Mouse (Mus musculus) stomach, embryonic 16.5 days (tissue): ENCODE data around the gene Cenpt. TPM values are rescaled to one million over a fixed set of nuclear protein-coding genes. Genes with fewer than 3 reads are reported as not detected.
"Not testable (repeated sequence)": the region's sequence is repeated elsewhere in the genome, so short reads cannot be mapped to it uniquely, and the experiment has no call there.

ENCODE experiments used
- ATAC-seq: fragments of 200-750 bp; cut with Nextera tagmentation; 2 replicates; pipeline ENCODE4 v1.8.0; 2017; ENCODE audit warnings: moderate number of reproducible peaks, moderate TSS enrichment; ENCODE audit not compliant: insufficient read depth, low FRiP score
- H3K27ac ChIP-seq: fragments of 300-500 bp; sonication (generic); 2 replicates; pipeline ENCODE4 v1.5.1; 2014; ENCODE audit warnings: low read length
- H3K27me3 ChIP-seq: fragments of 300-500 bp; sonication (generic); 2 replicates; pipeline ENCODE4 v1.6.1; 2014; ENCODE audit warnings: low read length, control low read depth, mixed read lengths; ENCODE audit not compliant: control insufficient read depth, insufficient read depth
- H3K36me3 ChIP-seq: fragments of 300-500 bp; sonication (generic); 2 replicates; pipeline ENCODE4 v1.6.1; 2014; ENCODE audit warnings: low read length; ENCODE audit not compliant: control insufficient read depth, insufficient read depth
- H3K4me1 ChIP-seq: fragments of 300-500 bp; sonication (generic); 2 replicates; pipeline ENCODE4 v1.6.1; 2014; ENCODE audit warnings: low read length, control low read depth, mixed read lengths; ENCODE audit not compliant: control insufficient read depth, insufficient read depth
- H3K4me2 ChIP-seq: fragments of 300-500 bp; sonication (generic); 2 replicates; pipeline ENCODE4 v1.6.1; 2014; ENCODE audit warnings: low read depth, low read length, mixed read lengths
- H3K4me3 ChIP-seq: fragments of 300-500 bp; sonication (generic); replicated peaks from 2 replicates; pipeline ENCODE4 v1.5.1; 2014; ENCODE audit warnings: mild to moderate bottlenecking, low read length
- H3K9ac ChIP-seq: fragments of 300-500 bp; sonication (generic); 2 replicates; pipeline ENCODE4 v1.6.1; 2014; ENCODE audit warnings: low read length
- H3K9me3 ChIP-seq: fragments of 300-500 bp; sonication (generic); replicated peaks from 2 replicates; pipeline ENCODE4 v1.6.1; 2016; ENCODE audit warnings: low read length, control low read depth; ENCODE audit not compliant: control insufficient read depth
- WGBS: fragments of 180-500 bp; shearing (Covaris S2); extraction: QIAGEN DNeasy Blood & Tissue Kit; methylation state at CpG from one replicate; pipeline ENCODE4 v1.1.7; 2014; 5-methylcytosine and 5-hydroxymethylcytosine counted together
- polyA plus RNA-seq: library from polyadenylated mRNA; unstranded; fragments of >200 nt; fragmentation: Nextera tagmentation; extraction: Ambion mirVana; gene quantifications from 2 replicates; pipeline ENCODE4 v1.2.1, GENCODE M21; 2015

The Cenpt gene
- polyA plus RNA-seq, 1 experiment from 2014 or later, result 39.4 TPM

DNA sequence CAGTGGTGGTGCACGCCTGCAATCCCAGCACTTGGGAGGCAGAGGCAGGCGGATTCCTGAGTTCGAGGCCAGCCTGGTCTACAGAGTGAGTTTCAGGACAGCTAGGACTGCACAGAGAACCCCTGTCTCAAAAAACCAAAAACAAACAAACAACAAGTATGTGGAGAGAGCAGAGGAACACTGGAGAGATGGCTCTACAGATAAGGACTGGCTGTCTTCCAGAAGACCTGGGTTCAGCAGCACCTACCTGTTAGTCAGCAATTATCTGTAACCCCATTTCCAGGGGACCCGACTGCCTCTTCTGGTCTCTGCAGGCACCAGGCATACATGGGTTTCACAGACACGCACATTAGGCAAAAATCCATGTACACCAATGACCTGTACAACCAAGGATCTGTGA, 13.9 kb downstream of the Cenpt start:
- Histone ChIP-seq H3K27me3 (no peaks in the 10 kb centered on the region), H3K4me2 (no peak overlapping the region), H3K4me1 (no peaks in the 10 kb centered on the region), H3K9ac (no peak overlapping the region), H3K36me3 (peaks cover 7% of the 10 kb centered on the region), H3K27ac (no peak overlapping the region), H3K4me3 (no peak overlapping the region), H3K9me3 (no peaks in the 10 kb centered on the region)
- 89% methylated on average over 5 of the region's 5 CpGs for WGBS
- ATAC-seq, result no peak

GRCm38 (mm10) chr8:105836991-105837390, 16.1 kb downstream of the Cenpt start:
- no peaks in the 10 kb centered on the region for H3K4me1 ChIP-seq
- 75% methylated on average over 6 of the region's 6 CpGs for WGBS

DNA sequence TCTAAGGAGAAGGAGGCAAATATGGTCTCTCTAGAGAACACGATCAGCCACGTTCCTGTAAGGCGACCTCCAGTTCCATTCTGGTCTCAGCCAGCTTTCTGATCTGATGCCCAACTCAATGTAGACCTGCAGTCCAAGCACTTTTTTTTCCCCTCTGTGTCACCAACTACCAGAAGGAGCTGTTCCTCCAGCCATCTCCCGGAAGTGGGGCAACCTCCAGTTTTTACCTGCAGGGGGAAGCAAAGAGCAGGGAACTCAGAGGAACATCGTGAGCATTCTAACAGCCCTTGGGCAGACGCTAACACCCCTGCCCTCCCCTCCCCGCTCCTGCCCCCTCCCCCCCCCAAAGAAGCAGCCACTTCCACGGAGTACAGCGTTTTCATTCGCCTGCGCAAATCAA, 17.8 kb downstream of the Cenpt start:
- H3K4me3 ChIP-seq, result no peak overlapping the region
- H3K36me3 ChIP-seq, result no peaks in the 10 kb centered on the region
- no peaks in the 10 kb centered on the region for H3K4me1 ChIP-seq
- 27% methylated on average over 11 of the region's 11 CpGs for WGBS
- H3K9me3 ChIP-seq, result no peaks in the 10 kb centered on the region
- no peak overlapping the region for H3K9ac ChIP-seq
- ATAC-seq, result no peak
- no peak overlapping the region for H3K27ac ChIP-seq
- no peaks in the 10 kb centered on the region for H3K27me3 ChIP-seq
- H3K4me2 ChIP-seq, result no peak overlapping the region

More at GRCm38 (mm10) chr8:105836991-105837390, 16.1 kb downstream of the Cenpt start:
- ATAC-seq, result no peak
- no peak overlapping the region for H3K4me3 ChIP-seq
- H3K36me3 ChIP-seq, result no peaks in the 10 kb centered on the region
- H3K27ac ChIP-seq, result no peak overlapping the region
- H3K27me3 ChIP-seq, result no peaks in the 10 kb centered on the region
- no peaks in the 10 kb centered on the region for H3K9me3 ChIP-seq
- no peak overlapping the region for H3K9ac ChIP-seq
- no peak overlapping the region for H3K4me2 ChIP-seq

DNA sequence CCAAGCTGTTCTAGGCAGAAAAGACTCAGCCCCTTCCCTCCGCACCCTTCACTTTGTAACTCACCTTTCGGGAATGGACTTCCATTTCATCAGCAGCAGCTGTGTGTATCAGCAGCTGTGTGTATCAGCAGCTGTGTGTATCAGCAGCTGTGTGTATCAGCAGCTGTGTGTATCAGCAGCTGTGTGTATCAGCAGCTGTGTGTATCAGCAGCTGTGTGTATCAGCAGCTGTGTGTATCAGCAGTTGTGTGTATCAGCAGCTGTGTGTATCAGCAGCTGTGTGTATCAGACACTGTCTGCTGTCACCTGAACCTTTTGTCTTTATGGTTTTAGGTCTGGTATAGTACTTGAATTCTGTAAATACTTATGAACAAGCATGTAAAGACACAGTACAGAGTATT, 19.3 kb downstream of the Cenpt start:
- H3K27me3 ChIP-seq, H3K4me2 ChIP-seq, H3K27ac ChIP-seq, H3K9me3 ChIP-seq, H3K9ac ChIP-seq, H3K36me3 ChIP-seq, H3K4me1 ChIP-seq, ATAC-seq, H3K4me3 ChIP-seq: not testable (repeated sequence)
- 57% methylated on average over 2 of the region's 2 CpGs for WGBS

GRCm38 (mm10) chr8:105826861-105827848, 25.9 kb downstream of the Cenpt start, which contains the start of the genes Ranbp10 and Tsnaxip1:
Ranbp10 (minus strand) TSS chr8:105827350.
Tsnaxip1 (plus strand) TSS chr8:105827731.
- peaks cover 7% of the 10 kb centered on the region; the same call in 1 of the 2 replicates for H3K36me3 ChIP-seq
- H3K4me1 ChIP-seq, result peaks cover 15% of the 10 kb centered on the region
- H3K9ac ChIP-seq, result peak within 1 kb of the TSS; percentile 96
- peak within 1 kb of the TSS; percentile 99 for H3K4me3 ChIP-seq
- H3K27ac ChIP-seq, result peak within 1 kb of the TSS; percentile 76
- ATAC-seq, result peak; percentile 99
- H3K9me3 ChIP-seq, result no peaks in the 10 kb centered on the region
- peak within 1 kb of the TSS; percentile 95 for H3K4me2 ChIP-seq
- under 1% methylated on average over 52 of the region's 52 CpGs for WGBS
- no peaks in the 10 kb centered on the region for H3K27me3 ChIP-seq

GRCm38 (mm10) chr8:105826379-105826778, 26.7 kb downstream of the Cenpt start:
- no peak for ATAC-seq
- H3K27me3 ChIP-seq, result no peaks in the 10 kb centered on the region
- H3K36me3 ChIP-seq, result peaks cover 12% of the 10 kb centered on the region; the same call in 1 of the 2 replicates
- WGBS, result 2% methylated on average over 4 of the region's 4 CpGs
- H3K4me2 ChIP-seq, result peak overlapping the region; percentile 95
- peak overlapping the region; percentile 73 for H3K27ac ChIP-seq
- H3K9me3 ChIP-seq, result no peaks in the 10 kb centered on the region
- peak overlapping the region; percentile 99 for H3K4me3 ChIP-seq
- peak overlapping the region; percentile 96 for H3K9ac ChIP-seq
- H3K4me1 ChIP-seq, result peaks cover 17% of the 10 kb centered on the region

DNA sequence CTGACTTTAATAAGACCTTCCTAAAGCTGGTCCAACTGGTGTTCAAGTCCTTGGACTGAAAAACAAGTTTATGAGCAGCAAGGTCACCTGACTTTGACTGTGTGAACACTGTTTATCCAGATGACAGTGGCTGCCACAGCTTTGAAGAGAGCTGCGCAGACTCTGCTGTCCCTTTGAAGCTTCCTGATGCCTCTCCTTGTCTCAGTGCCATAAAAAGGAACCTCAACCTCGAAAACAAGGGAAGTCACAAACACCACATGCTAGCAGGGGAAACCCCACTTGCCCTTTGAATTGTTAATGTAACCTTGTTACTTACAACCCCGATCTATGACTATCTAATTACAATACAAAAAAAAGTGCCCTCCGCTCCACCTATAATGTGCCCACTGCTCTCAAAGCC, 27.6 kb downstream of the Cenpt start:
- Histone ChIP-seq H3K36me3 (peaks cover 12% of the 10 kb centered on the region; the same call in 1 of the 2 replicates), H3K27me3 (no peaks in the 10 kb centered on the region), H3K4me2 (peak overlapping the region; percentile 95), H3K27ac (peak overlapping the region; percentile 46; the same call in 1 of the 2 replicates), H3K9ac (peak overlapping the region; percentile 96; the same call in 1 of the 2 replicates), H3K9me3 (no peaks in the 10 kb centered on the region), H3K4me3 (peak overlapping the region; percentile 99), H3K4me1 (peaks cover 26% of the 10 kb centered on the region)
- 72% methylated on average over 4 of the region's 4 CpGs for WGBS
- ATAC-seq, result no peak

DNA sequence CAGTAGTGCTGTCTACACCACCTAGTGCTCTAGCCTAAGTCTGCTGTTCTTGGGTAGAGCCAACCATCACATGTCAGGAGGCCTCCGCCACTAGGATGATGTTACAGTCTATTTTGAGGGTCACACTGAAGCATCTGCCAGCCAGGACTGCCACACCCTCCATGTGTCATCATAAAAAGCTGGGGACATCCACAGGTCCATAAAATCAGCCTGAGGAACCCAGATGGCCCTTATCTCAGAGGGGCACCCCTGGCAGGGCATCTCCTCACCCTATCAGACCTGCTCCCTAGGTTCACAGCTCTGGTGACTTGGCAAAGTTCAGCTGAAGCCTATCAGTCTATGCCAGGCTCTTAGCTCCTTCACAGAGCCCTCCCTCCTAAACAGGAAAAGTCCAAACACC, 32.2 kb downstream of the Cenpt start:
- no peaks in the 10 kb centered on the region for H3K27me3 ChIP-seq
- no peak overlapping the region for H3K9ac ChIP-seq
- H3K4me1 ChIP-seq, result peaks cover 18% of the 10 kb centered on the region
- H3K4me3 ChIP-seq, result no peak overlapping the region
- peaks cover 12% of the 10 kb centered on the region; the same call in 1 of the 2 replicates for H3K36me3 ChIP-seq
- peak; percentile 85 for ATAC-seq
- no peaks in the 10 kb centered on the region for H3K9me3 ChIP-seq
- 97% methylated on average over 1 of the region's 1 CpGs for WGBS
- H3K27ac ChIP-seq, result no peak overlapping the region
- H3K4me2 ChIP-seq, result no peak overlapping the region

GRCm38 (mm10) chr8:105819659-105820058, 33.4 kb downstream of the Cenpt start:
- H3K9ac ChIP-seq, result no peak overlapping the region
- WGBS, result 92% methylated on average over 3 of the region's 3 CpGs
- no peaks in the 10 kb centered on the region for H3K9me3 ChIP-seq
- no peak for ATAC-seq
- H3K4me1 ChIP-seq, result peaks cover 11% of the 10 kb centered on the region; the same call in 1 of the 2 replicates
- H3K27me3 ChIP-seq, result no peaks in the 10 kb centered on the region
- no peak overlapping the region for H3K4me2 ChIP-seq
- H3K4me3 ChIP-seq, result no peak overlapping the region
- H3K36me3 ChIP-seq, result peaks cover 12% of the 10 kb centered on the region; the same call in 1 of the 2 replicates
- no peak overlapping the region for H3K27ac ChIP-seq
